In the genomic region with DNA sequence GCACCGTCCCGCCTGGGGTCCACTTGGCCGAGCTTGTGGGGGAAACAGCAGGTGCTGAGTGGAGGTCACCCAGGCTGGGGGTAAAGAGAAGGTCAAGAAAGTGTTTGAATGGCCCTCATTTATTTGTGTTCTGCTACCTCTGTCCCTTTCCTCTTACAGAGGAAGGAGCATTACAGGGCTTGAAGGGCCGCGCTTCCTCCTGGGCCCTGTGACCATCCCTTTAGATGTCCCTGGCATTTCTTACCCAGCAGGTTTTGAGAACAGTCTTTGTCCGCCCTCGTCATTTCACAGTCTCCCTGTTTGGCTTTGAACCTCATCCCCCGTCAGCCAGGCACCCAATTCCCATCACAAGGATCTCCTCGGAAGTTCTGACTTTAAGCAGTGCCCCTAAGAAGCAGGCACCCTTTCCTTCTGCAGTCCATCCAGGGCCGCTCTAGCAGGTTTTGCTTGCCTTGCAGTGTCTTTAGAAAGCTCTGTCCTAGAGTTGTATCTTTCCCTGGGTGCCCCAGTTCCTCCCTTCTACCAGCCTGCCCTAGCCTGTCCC, we compare ENCODE assay signal across 8 mouse cellular contexts. TPM values are rescaled to one million over a fixed set of nuclear protein-coding genes. Genes with fewer than 3 reads are reported as not detected.
DNase-seq lines count a peak whose midpoint lies in the region; ATAC-seq and TF ChIP-seq lines count a peak whose summit lies in the region.

No protein-coding gene starts in this region.

- DNase-seq in gastrocnemius, adult 2 months: no peak
- no peak for DNase-seq in gastrocnemius, postnatal 36 days
- DNase-seq in testis, postnatal 14 days (ENCODE audit: low spot score): no peak
- no peak for DNase-seq in limb, embryonic 14.5 days (ENCODE audit: low spot score)
- DNase-seq in stomach, postnatal 0 days (ENCODE audit: low spot score): no peak
- no peak for DNase-seq in T-cell, adult 2 months (ENCODE audit: low spot score)

- TF ChIP-seq CTCF in gastrocnemius, adult 2 months (IDR thresholded peaks at IDR 0.05): no peak
- TF ChIP-seq CTCF in testis, adult 2 months (IDR thresholded peaks at IDR 0.05; ENCODE audit: control insufficient read depth, insufficient read depth, insufficient replicate concordance, low read depth, low read length): no peak
- TF ChIP-seq CTCF in stomach, postnatal 0 days (IDR thresholded peaks at IDR 0.05; ENCODE audit: low read depth): no peak

- no peak for TF ChIP-seq POLR2A in testis, adult 2 months (IDR thresholded peaks at IDR 0.05; ENCODE audit: control insufficient read depth, low read depth, low read length)
- no peak for TF ChIP-seq POLR2A in limb, embryonic 14.5 days (IDR thresholded peaks at IDR 0.05; ENCODE audit: borderline replicate concordance, extremely low read depth, insufficient read depth, insufficient read length)

- H3K4me3 ChIP-seq in gastrocnemius, adult 2 months: peak overlapping the region; percentile 99
- peak overlapping the region; percentile 88 for H3K4me3 ChIP-seq in testis, adult 2 months (ENCODE audit: control insufficient read depth, low read depth, low read length)
- H3K4me3 ChIP-seq in limb, embryonic 14.5 days (replicated peaks; ENCODE audit: low read length): peak overlapping the region; percentile 88
- H3K4me3 ChIP-seq in stomach, postnatal 0 days (ENCODE audit: low read depth, low read length): peak overlapping the region; percentile 87

- ATAC-seq in limb, embryonic 14.5 days (ENCODE audit: low FRiP score, low read depth): no peak
- ATAC-seq in stomach, postnatal 0 days (ENCODE audit: low FRiP score, low TSS enrichment): no peak
- ATAC-seq in inflammation-experienced regulatory T-cells, adult 6 months: no peak

- peak overlapping the region; percentile 91 for H3K9ac ChIP-seq in limb, embryonic 14.5 days (ENCODE audit: low read depth, low read length, severe bottlenecking)
- H3K9ac ChIP-seq in stomach, postnatal 0 days (ENCODE audit: low read length): peak overlapping the region; percentile 84

- H3K27me3 ChIP-seq in testis, adult 2 months (ENCODE audit: control insufficient read depth, insufficient read depth, low read length): 0 out of 2 replicates have a peak, but pooled peaks cover 3% of the 10 kb centered on the region
- H3K27me3 ChIP-seq in limb, embryonic 14.5 days (ENCODE audit: control insufficient read depth, insufficient read depth, low read length): no peaks in the 10 kb centered on the region
- no peaks in the 10 kb centered on the region for H3K27me3 ChIP-seq in stomach, postnatal 0 days (ENCODE audit: control insufficient read depth, insufficient read depth, low read length)

- peaks cover 8% of the 10 kb centered on the region for H3K4me1 ChIP-seq in testis, adult 2 months (ENCODE audit: control insufficient read depth, insufficient read depth, low read length)
- H3K4me1 ChIP-seq in limb, embryonic 14.5 days (ENCODE audit: control insufficient read depth, insufficient read depth, low read length): peaks cover 25% of the 10 kb centered on the region
- no peaks in the 10 kb centered on the region for H3K4me1 ChIP-seq in stomach, postnatal 0 days (replicated peaks; ENCODE audit: control insufficient read depth, insufficient read depth)

- no peaks in the 10 kb centered on the region for H3K9me3 ChIP-seq in limb, embryonic 14.5 days (ENCODE audit: control insufficient read depth, low read length)
- no peaks in the 10 kb centered on the region for H3K9me3 ChIP-seq in stomach, postnatal 0 days (ENCODE audit: control insufficient read depth, low read length)

- no peak for TF ChIP-seq EP300 in stomach, postnatal 0 days (optimal IDR thresholded peaks at IDR 0.05)

- no peaks in the 10 kb centered on the region for H3K36me3 ChIP-seq in testis, adult 2 months (ENCODE audit: control insufficient read depth, insufficient read depth, low read length)
- no peaks in the 10 kb centered on the region for H3K36me3 ChIP-seq in limb, embryonic 14.5 days (ENCODE audit: control insufficient read depth, insufficient read depth, low read length)
- H3K36me3 ChIP-seq in stomach, postnatal 0 days (ENCODE audit: control insufficient read depth, insufficient read depth, low read length): no peaks in the 10 kb centered on the region

- intact Hi-C loops in gastrocnemius, adult 2 months (cut with DNase I): loop anchor here (2.0 to 5.0 kb wide), 2 partner anchors 14 to 45 kb away; no protein-coding TSS in a partner anchor
- intact Hi-C loops in gastrocnemius, postnatal 36 days (cut with DNase I): no loop called here

- peak overlapping the region; percentile 98 for H3K27ac ChIP-seq in gastrocnemius, adult 2 months
- peak overlapping the region; percentile 32; the same call in 1 of the 2 replicates for H3K27ac ChIP-seq in testis, adult 2 months (ENCODE audit: control insufficient read depth, insufficient read depth, low read depth, low read length)
- 0 out of 2 replicates have a peak overlapping the region, but pooled peaks have one; percentile 8 for H3K27ac ChIP-seq in limb, embryonic 14.5 days (replicated peaks; ENCODE audit: low read depth, low read length)
- H3K27ac ChIP-seq in stomach, postnatal 0 days (replicated peaks): peak overlapping the region; percentile 81

- WGBS in limb, embryonic 14.5 days: 10% methylated on average over 10 of the region's 10 CpGs
- 23% methylated on average over 10 of the region's 10 CpGs for WGBS in stomach, postnatal 0 days

- H3K4me2 ChIP-seq in limb, embryonic 14.5 days (replicated peaks; ENCODE audit: low read depth, low read length, severe bottlenecking): peak overlapping the region; percentile 95
- H3K4me2 ChIP-seq in stomach, postnatal 0 days (replicated peaks; ENCODE audit: low read depth): peak overlapping the region; percentile 98

RNA-seq across cellular contexts. Expression of a gene that starts 1.4 kb away (rescaled TPM):
- total RNA-seq in gastrocnemius, adult 2 months (2021): 100 to 1,000 TPM in 1 of 2 experiments, 10 to 100 TPM in 1; 51.2 to 522 TPM
- 100 to 1,000 TPM; 103 to 399 TPM for total RNA-seq in gastrocnemius, postnatal 36 days (2021)
- polyA plus RNA-seq in testis, adult 2 months (2012; rRNA removed): 19.2 and 22.2 TPM in 2 replicates
- polyA plus RNA-seq in limb, embryonic 14.5 days (2012; rRNA removed): 68.8 and 70.7 TPM in 2 replicates
- polyA plus RNA-seq in limb, embryonic 14.5 days (2014; fragmentation: Nextera tagmentation; extraction: Ambion mirVana): 37.9 and 44.3 TPM in 2 replicates
- polyA plus RNA-seq in stomach, postnatal 0 days (2015; fragmentation: Nextera tagmentation; extraction: Ambion mirVana): 19.1 and 21.4 TPM in 2 replicates
- 10 to 100 TPM in 2 of 3 experiments, 1 to 10 TPM in 1; 8.6 to 14.8 (median 12.8) TPM for polyA plus RNA-seq in inflammation-experienced regulatory T-cells, adult 6 months (2017; shearing (Covaris generic))

Comparison
In these comparisons a context has a peak if more than half of its experiments do, and no peak if none do; other contexts are left out.
1. H3K27ac ChIP-seq: peak in every context shown above with its lines; median percentile 98 in gastrocnemius, adult 2 months; 81 in stomach, postnatal 0 days; 32 in testis, adult 2 months; 8 in limb, embryonic 14.5 days.